ENCODE assay signal across 7 mouse cellular contexts in the genomic region with DNA sequence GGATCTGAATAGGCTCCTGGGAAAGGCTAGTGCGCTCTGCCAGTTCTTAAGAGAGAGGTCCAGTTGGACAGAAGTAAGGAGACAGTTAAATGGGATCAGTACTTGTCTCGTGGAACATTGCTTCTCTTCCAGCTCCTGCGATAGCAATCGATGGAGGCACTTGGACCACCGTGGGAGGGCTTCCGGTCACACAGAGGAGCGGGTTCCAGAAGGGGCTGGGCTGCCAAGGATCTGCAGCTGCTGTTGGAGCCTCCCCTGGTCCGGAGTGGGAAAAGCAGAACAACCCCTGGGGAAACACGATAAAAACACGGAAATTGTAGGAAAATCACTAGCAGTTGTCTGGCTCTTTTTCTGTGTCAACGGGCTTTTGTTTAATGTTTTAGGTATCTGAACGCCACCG.
A peak's percentile ranks its signal among the peaks of the same experiment; 100 is the strongest.
DNase-seq lines count a peak whose midpoint lies in the region; ATAC-seq and TF ChIP-seq lines count a peak whose summit lies in the region.

No protein-coding gene starts in this region.

- TF ChIP-seq CTCF in brain, embryonic 14.5 days (IDR thresholded peaks at IDR 0.05; ENCODE audit: borderline replicate concordance, extremely low read depth, insufficient read depth, insufficient read length): no peak

- H3K36me3 ChIP-seq in embryonic facial prominence, embryonic 10.5 days (replicated peaks): no peaks in the 10 kb centered on the region
- H3K36me3 ChIP-seq in liver, embryonic 13.5 days: no peaks in the 10 kb centered on the region

- 0 out of 2 replicates have a peak overlapping the region, but pooled peaks have one; percentile 1 for H3K4me2 ChIP-seq in liver, embryonic 13.5 days

- no peak for TF ChIP-seq POLR2A in brain, embryonic 14.5 days (IDR thresholded peaks at IDR 0.05; ENCODE audit: borderline replicate concordance, extremely low read depth, insufficient read depth, insufficient read length, poor library complexity, severe bottlenecking)

- peaks cover 45% of the 10 kb centered on the region for H3K4me1 ChIP-seq in embryonic facial prominence, embryonic 10.5 days
- H3K4me1 ChIP-seq in liver, embryonic 13.5 days (replicated peaks): peaks cover 12% of the 10 kb centered on the region

- no peaks in the 10 kb centered on the region for H3K27me3 ChIP-seq in embryonic facial prominence, embryonic 10.5 days (replicated peaks; ENCODE audit: low read depth, poor library complexity, severe bottlenecking)
- 0 out of 2 replicates have a peak, but pooled peaks cover 5% of the 10 kb centered on the region for H3K27me3 ChIP-seq in liver, embryonic 13.5 days

- 31% methylated on average over 13 of the region's 13 CpGs for WGBS in embryonic facial prominence, embryonic 10.5 days
- WGBS in liver, embryonic 13.5 days (ENCODE audit: insufficient replicate concordance): 24% methylated on average over 13 of the region's 13 CpGs

- H3K9ac ChIP-seq in liver, embryonic 13.5 days: no peak overlapping the region

- peak; percentile 62 for DNase-seq in brain, embryonic 14.5 days (ENCODE audit: low read depth)
- DNase-seq in embryonic facial prominence, embryonic 10.5 days (ENCODE audit: low spot score): peak; percentile 65
- peak; percentile 91 for DNase-seq in heart, adult 9 months (ENCODE audit: low spot score in 2 of 2)
- peak; percentile 63 for DNase-seq in kidney, adult 18-20 months
- no peak for DNase-seq in liver, embryonic 13.5 days
- DNase-seq in ovary, postnatal 14 days (ENCODE audit: low spot score): peak; percentile 46

- H3K4me3 ChIP-seq in embryonic facial prominence, embryonic 10.5 days: peak overlapping the region; percentile 37; the same call in 1 of the 2 replicates
- H3K4me3 ChIP-seq in liver, embryonic 13.5 days (replicated peaks): no peak overlapping the region

- ATAC-seq in liver, embryonic 13.5 days (ENCODE audit: low read depth): no peak
- no peak for ATAC-seq in erythroblast, adult 5-6 weeks (replicated peaks; ENCODE audit: low FRiP score, poor library complexity, severe bottlenecking)

- peak overlapping the region; percentile 49 for H3K27ac ChIP-seq in embryonic facial prominence, embryonic 10.5 days (replicated peaks)
- no peak overlapping the region for H3K27ac ChIP-seq in liver, embryonic 13.5 days

- H3K9me3 ChIP-seq in embryonic facial prominence, embryonic 10.5 days: no peaks in the 10 kb centered on the region
- no peaks in the 10 kb centered on the region for H3K9me3 ChIP-seq in liver, embryonic 13.5 days (replicated peaks)
